Mouse (Mus musculus) retina, postnatal 7 days (tissue): ENCODE measurements around the gene Tas2r135.

Experiments used
- DNase-seq: peaks from one replicate; pipeline ENCODE4 v3.0.0-alpha.2; 2012; ENCODE audit warnings: low read depth, low spot score

The Tas2r135 gene

GRCm38 (mm10) chr6:42426337-42426736, 21.1 kb downstream of the Tas2r135 start:
- DNase-seq: no peak

- DNase-seq: no peak
Measured at GRCm38 (mm10) chr6:42433554-42433953, 28.3 kb downstream of the Tas2r135 start.

- DNase-seq: no peak
Measured at GRCm38 (mm10) chr6:42434446-42434845, 29.2 kb downstream of the Tas2r135 start, which contains the start of gene Tas2r126. Tas2r126 (plus strand) TSS chr6:42434535.

- DNase-seq: no peak
Measured at GRCm38 (mm10) chr6:42435490-42435889, 30.3 kb downstream of the Tas2r135 start.

- no peak for DNase-seq
Measured at GRCm38 (mm10) chr6:42441395-42441794, 36.2 kb downstream of the Tas2r135 start.

- no peak for DNase-seq
Measured at GRCm38 (mm10) chr6:42444491-42444890, 39.3 kb downstream of the Tas2r135 start.

GRCm38 (mm10) chr6:42447381-42447780, 42.1 kb downstream of the Tas2r135 start:
- no peak for DNase-seq
